Mouse (Mus musculus): ENCODE data around the gene Ube2n. TPM values are rescaled to one million over a fixed set of nuclear protein-coding genes. Genes with fewer than 3 reads are reported as not detected.

The Ube2n gene
- polyA plus RNA-seq, 1 experiment = 66.2 TPM

GRCm38 (mm10) chr10:95563851-95564845 is 49.2 kb downstream of the Ube2n start, which contains the start of gene Nudt4:
Nudt4 (minus strand) TSS chr10:95564146.
- TF ChIP-seq GATA1 (IDR thresholded peaks at IDR 0.05; ENCODE audit: low read length) = no peak

GRCm38 (mm10) chr10:95565156-95565854 is 50.4 kb downstream of the Ube2n start:
- TF ChIP-seq GATA1 (IDR thresholded peaks at IDR 0.05; ENCODE audit: low read length) = no peak

- no peak for TF ChIP-seq GATA1 (IDR thresholded peaks at IDR 0.05; ENCODE audit: low read length)
These were observed 51.8 kb downstream of the Ube2n start for GRCm38 (mm10) chr10:95566786-95567185.

- no peak for TF ChIP-seq GATA1 (IDR thresholded peaks at IDR 0.05; ENCODE audit: low read length)
These were observed 52.6 kb downstream of the Ube2n start for GRCm38 (mm10) chr10:95567550-95567949.

GRCm38 (mm10) chr10:95568016-95568415 is 53.1 kb downstream of the Ube2n start:
- no peak for TF ChIP-seq GATA1 (IDR thresholded peaks at IDR 0.05; ENCODE audit: low read length)

GRCm38 (mm10) chr10:95569441-95569840 is 54.5 kb downstream of the Ube2n start:
- peak; percentile 49 for TF ChIP-seq GATA1 (IDR thresholded peaks at IDR 0.05; ENCODE audit: low read length)

DNA sequence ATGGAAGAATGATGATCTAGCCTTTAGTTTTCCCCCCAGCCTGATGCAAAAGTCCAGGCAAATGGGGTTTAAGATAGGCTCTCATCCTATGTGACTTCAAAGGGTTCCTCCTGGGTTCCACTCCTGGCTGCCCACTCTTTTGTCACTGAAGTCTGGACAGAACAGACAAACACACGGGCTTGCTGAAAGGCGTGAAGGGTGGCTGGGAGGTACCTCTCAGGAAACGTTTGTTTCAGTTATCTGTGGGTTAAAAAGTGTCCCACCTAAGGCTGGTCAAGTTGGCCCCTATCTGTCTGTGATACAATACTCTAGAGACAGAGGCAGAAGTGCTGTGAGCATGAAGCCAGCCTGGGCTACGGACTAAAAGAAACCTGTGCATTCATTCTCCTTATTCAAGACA is 60.0 kb downstream of the Ube2n start:
- no peak for TF ChIP-seq GATA1 (IDR thresholded peaks at IDR 0.05; ENCODE audit: low read length)

DNA sequence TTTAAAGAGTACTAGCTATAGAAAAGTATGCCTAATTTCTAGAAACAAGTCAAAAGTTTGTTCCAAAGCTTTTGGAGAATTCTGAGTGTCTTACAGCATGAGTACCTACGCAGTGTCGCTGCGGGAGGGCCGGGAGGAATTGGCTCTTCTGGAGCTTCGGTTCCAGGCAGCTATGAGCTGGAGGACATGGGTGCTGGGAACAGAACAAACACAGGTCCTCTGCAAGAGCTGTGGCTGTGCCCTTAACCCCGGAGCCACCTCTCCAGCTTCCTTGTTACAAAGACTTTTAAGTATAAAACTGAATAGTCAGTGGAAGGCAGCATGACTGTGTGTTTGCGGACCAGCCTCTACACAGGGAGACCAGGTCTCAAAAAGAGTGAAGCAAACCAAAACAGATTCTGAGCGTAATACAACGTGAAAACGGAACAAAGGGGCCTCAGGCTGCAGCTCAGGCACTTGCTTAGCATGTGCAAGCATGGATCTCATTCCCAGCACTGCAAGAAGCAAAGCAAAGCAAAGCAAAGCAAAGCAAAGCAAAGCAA is 61.0 kb downstream of the Ube2n start:
- TF ChIP-seq GATA1 (IDR thresholded peaks at IDR 0.05; ENCODE audit: low read length) = no peak

DNA sequence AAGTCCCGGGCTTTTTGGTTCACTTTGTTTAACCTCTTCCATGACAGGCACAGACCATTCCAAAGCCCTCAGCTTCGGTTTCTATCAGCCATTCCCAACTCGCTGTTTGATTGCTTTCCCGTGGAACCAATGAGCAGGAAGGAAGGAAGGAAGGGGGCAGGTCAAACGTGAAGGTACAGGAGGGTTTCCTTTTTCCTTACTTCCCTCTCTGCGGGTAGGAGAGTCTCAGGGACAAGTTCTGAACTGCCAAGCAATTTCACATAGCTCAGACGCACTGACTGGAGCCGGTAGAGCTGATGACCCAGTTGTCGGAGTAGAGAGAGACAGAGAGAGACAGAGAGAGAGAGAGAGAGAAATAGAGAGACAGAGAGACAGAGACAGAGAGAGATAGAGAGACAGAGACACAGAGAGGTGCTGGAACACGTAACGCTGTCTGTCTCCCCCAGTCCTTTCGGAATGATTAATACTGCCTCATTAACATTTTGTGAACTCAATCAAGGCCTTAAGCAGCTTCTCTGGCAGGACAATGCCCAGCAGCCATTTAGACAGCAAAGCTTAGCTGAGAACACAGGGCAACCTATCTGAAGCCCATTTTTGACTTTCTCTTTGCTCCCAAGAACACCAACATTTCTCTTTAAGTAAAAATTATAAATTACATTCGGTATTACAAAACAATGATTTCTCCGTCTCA is 62.1 kb downstream of the Ube2n start:
- TF ChIP-seq GATA1 (IDR thresholded peaks at IDR 0.05; ENCODE audit: low read length) = no peak

GRCm38 (mm10) chr10:95577567-95577950 is 62.6 kb downstream of the Ube2n start:
- TF ChIP-seq GATA1 (IDR thresholded peaks at IDR 0.05; ENCODE audit: low read length) = no peak

GRCm38 (mm10) chr10:95585554-95585953 is 70.6 kb downstream of the Ube2n start:
- TF ChIP-seq GATA1 (IDR thresholded peaks at IDR 0.05; ENCODE audit: low read length) = no peak

DNA sequence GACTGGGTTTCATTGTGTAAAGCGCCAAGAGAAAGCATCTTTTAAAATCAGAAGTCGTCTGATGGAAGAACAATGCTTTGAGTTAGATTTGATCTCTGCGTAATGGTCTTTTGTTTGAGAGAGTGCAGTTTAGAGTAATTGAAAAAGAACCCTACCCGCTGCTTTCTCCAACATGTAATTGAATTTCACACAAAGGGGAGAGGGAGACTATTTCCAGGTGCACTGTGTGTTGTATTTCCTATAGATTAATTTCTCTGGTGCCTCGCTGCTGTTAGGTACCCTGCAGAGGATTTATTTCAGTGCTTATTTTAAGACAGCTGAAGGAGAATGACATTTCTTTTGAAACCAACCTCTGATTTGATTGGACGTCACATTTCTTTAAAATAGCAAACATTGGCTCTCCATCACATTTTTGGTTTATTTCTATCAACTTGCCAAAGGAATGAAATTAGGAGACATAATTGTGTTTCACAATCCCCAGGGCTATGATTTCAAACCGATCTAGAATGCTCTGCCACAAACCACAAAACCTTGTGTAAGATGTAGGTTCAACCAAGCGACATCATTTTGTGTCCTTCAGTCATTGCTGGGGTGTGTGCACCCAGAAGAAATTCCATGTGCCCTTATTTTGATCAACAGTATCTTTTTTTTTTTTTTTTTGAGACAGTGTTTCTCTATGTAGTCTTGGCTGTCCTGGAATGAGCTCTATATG is 72.7 kb downstream of the Ube2n start:
- no peak for TF ChIP-seq GATA1 (IDR thresholded peaks at IDR 0.05; ENCODE audit: low read length)

GRCm38 (mm10) chr10:95589196-95589595 is 74.3 kb downstream of the Ube2n start:
- TF ChIP-seq GATA1 (IDR thresholded peaks at IDR 0.05; ENCODE audit: low read length) = no peak

DNA sequence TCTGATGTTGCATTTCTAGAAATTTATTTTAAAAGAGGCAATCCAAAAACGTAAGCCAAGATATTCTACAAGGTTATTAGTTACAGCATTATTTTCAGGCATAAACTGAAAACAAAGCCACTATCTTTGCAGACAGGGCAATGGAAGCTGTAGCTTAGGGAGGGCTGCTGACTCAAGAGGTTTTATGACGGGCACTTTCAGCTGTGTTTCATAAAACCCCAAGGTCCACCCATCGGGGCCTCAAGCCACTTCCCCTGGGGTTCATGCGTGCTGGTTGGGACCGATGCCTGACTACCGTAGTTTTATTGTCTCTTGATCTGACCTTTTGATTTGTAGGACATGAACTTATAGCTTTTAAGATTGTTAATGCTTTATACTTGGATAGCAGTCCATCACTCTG is 75.3 kb downstream of the Ube2n start:
- TF ChIP-seq GATA1 (IDR thresholded peaks at IDR 0.05; ENCODE audit: low read length) = no peak

DNA sequence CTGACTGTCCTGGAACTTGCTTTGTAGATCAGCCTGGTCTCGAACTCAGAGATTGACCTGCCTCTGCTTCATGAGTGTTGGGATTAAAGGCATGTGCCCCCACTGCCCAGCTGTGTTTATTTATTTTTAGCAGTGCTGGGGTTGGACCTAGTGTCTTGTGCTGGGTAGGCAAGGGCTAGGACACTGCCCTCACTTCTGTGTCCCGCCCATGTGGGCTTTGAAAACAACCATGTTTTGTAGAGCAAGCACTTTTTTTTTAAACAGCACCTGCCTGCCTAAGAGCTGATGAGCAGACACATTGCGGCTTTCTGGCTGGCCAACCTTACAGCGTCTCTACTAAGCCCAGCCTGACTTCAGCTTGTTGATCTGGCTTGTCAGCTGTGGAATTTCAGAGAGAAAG is 76.3 kb downstream of the Ube2n start:
- TF ChIP-seq GATA1 (IDR thresholded peaks at IDR 0.05; ENCODE audit: low read length) = no peak
